Mouse (Mus musculus) brown adipose tissue, adult 24 weeks (tissue): ENCODE results near the gene Kdm2a. TPM values are rescaled to one million over a fixed set of nuclear protein-coding genes. Genes with fewer than 3 reads are reported as not detected.
"Not testable (repeated sequence)": the region's sequence is repeated elsewhere in the genome, so short reads cannot be mapped to it uniquely, and the experiment has no call there.

Source experiments
- H3K27ac ChIP-seq: fragments of 200-500 bp; replicated peaks from 2 replicates; pipeline ENCODE4 v1.5.1; 2012; ENCODE audit warnings: low read depth, mild to moderate bottlenecking, low read length
- H3K4me1 ChIP-seq: fragments of 200-500 bp; 2 replicates; pipeline ENCODE4 v1.6.1; 2012; ENCODE audit warnings: low read length, mixed read lengths; ENCODE audit not compliant: control insufficient read depth, insufficient read depth, insufficient read length
- H3K4me3 ChIP-seq: fragments of 200-500 bp; 2 replicates; pipeline ENCODE4 v1.5.1; 2012; ENCODE audit warnings: low read depth, mild to moderate bottlenecking, low read length, moderate library complexity; ENCODE audit not compliant: insufficient read depth
- polyA plus RNA-seq: library from polyadenylated mRNA; stranded (reverse); fragments of >200 nt; gene quantifications from 2 replicates; pipeline ENCODE4 v1.2.4, GENCODE M21; 2012; ENCODE audit not compliant: missing spikeins, insufficient read depth, insufficient read length

The Kdm2a gene
- polyA plus RNA-seq, 1 experiment: 20.6 TPM

- H3K27ac ChIP-seq: no peak overlapping the region
- H3K4me1 ChIP-seq: 0 out of 2 replicates have a peak, but pooled peaks cover 2% of the 10 kb centered on the region
- no peak overlapping the region for H3K4me3 ChIP-seq
Observed at GRCm38 (mm10) chr19:4385026-4385425, 13.1 kb downstream of the Kdm2a start.

DNA sequence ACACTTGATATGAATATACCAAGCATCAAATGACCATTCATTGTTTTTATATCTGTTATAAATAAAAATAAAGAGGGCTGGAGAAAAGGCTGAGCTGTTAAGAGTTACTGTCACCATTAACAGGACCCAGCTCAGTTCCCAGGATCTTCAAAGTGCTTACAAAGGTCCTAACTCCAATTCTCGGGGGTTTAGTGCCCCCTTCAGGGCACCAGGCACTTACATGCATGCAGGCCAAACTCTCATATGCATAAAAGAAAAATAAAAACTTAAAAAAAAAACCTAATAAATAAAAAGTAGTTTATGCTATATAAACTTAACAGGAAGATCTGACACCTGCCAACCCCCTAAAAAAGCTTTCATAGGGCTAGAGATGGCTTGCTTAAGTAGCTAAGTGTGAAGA lies 13.8 kb downstream of the Kdm2a start:
- Histone ChIP-seq H3K4me1 (0 out of 2 replicates have a peak, but pooled peaks cover 2% of the 10 kb centered on the region), H3K27ac (no peak overlapping the region), H3K4me3 (no peak overlapping the region)

DNA sequence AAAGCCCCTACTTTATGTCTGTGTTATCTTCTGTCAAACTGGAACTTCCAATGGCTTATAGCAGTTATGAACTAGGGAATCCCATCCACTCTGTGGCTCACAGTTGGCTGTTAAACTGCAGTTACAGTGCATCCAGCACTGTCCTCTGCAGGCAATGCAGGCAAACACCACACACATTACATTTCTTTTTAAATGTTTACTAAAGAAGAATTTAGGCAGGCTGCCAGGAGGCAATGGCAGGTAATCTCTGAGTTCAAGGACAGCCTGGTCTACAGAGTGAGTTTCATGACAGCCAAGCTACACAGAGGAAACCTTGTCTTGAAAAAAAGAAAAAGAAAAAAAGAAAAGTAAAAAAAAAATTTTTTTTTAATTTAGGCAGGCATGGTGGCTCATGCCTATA lies 14.8 kb downstream of the Kdm2a start:
- Histone ChIP-seq H3K4me1 (0 out of 2 replicates have a peak, but pooled peaks cover 2% of the 10 kb centered on the region), H3K27ac (no peak overlapping the region), H3K4me3 (no peak overlapping the region)

DNA sequence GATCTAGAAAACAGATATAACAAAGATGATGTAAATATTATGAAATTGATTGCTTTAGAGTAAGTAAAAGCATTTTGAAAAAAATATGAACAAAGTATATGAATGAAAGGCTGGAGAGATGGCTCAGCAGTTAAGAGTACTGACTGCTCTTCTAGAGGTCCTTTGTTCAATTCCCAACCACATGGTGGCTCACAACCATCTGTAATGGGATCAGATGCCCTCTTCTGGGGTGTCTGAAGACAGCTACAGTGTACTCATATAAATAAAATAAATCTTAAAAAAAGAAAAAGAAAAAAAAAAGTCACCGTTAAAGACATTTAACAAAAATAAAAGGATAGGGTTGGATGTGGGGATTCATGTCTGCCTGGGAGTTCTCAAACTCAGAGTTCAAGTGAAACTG lies 15.8 kb downstream of the Kdm2a start:
- not testable (repeated sequence) for H3K27ac ChIP-seq, H3K4me3 ChIP-seq, H3K4me1 ChIP-seq

DNA sequence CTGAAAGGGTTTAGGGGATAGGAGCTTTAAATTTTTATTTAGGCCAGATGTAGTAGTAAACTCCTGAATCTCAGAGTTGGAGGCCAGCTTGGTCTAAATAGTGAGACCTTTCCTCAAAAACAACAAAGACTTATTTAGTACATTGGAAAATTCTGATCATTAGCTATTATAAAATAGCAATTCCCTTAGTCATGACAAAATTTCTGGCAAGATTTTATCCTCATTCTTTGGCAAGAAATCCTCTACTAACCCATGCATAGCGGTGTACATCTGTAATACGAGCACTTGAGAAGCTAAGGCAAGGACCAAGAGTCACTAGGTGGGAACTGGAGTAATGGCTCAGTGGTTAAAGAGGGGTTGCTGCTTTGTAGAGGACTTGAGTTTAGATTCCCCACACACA lies 27.4 kb downstream of the Kdm2a start:
- H3K4me3 ChIP-seq: no peak overlapping the region
- H3K27ac ChIP-seq: peak overlapping the region; percentile 66
- H3K4me1 ChIP-seq: no peaks in the 10 kb centered on the region; the same call in 1 of the 2 replicates

GRCm38 (mm10) chr19:4370254-4370653 lies 27.8 kb downstream of the Kdm2a start:
- no peak overlapping the region for H3K4me3 ChIP-seq
- H3K4me1 ChIP-seq: no peaks in the 10 kb centered on the region; the same call in 1 of the 2 replicates
- peak overlapping the region; percentile 18; the same call in 1 of the 2 replicates for H3K27ac ChIP-seq

- Histone ChIP-seq H3K27ac (no peak overlapping the region), H3K4me3 (no peak overlapping the region), H3K4me1 (no peaks in the 10 kb centered on the region)
Observed at GRCm38 (mm10) chr19:4349455-4349854, 48.6 kb downstream of the Kdm2a start.

DNA sequence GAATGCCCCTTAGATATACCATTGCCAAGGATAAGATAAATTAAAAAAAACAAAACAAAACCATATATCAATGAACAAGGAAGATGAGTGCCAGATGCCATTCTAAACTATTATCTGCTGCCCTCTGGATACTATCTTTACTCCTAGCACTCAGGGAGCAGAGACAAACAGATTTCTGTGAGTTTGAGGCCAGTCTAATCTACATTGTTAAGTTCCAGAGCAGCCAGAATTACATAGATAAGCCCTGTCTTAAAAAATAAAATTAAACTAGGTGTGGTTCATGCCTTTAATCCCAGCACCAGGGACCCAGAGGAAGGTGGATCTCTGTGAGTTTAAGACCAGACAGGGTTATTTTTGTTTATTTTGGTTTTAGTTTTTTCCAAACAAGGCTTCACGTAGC lies 51.6 kb downstream of the Kdm2a start:
- no peak overlapping the region for H3K4me3 ChIP-seq
- no peaks in the 10 kb centered on the region for H3K4me1 ChIP-seq

GRCm38 (mm10) chr19:4338162-4338561 lies 59.9 kb downstream of the Kdm2a start:
- no peak overlapping the region for H3K4me3 ChIP-seq
- H3K27ac ChIP-seq: no peak overlapping the region
- H3K4me1 ChIP-seq: no peaks in the 10 kb centered on the region

More for the DNA sequence above, 51.6 kb downstream of the Kdm2a start:
- H3K27ac ChIP-seq: no peak overlapping the region

DNA sequence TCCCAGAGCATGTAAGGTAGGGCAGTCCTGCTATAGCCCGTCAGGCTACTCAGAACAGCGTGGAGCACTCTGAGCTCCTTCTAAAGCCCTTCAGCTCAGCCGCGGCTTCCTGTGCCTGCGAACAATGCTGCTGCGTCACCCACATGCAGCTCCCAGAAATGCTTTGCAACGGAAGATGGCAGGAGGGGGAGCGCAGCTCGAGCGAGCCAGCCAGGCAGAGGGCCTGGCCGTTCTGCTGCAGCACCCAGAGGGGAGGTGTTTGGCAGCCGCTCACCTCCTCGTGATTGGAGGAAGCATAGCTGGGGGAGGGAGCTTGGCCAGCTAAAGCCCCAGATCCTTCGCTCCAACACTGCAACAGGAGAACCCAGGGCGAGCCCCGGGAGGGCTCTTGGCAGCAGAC lies 64.3 kb downstream of the Kdm2a start:
- Histone ChIP-seq H3K4me1 (0 out of 2 replicates have a peak, but pooled peaks cover 7% of the 10 kb centered on the region), H3K4me3 (peak overlapping the region; percentile 69), H3K27ac (peak overlapping the region; percentile 91)

GRCm38 (mm10) chr19:4333100-4333775 lies 64.8 kb downstream of the Kdm2a start:
- peak overlapping the region; percentile 69 for H3K4me3 ChIP-seq
- H3K4me1 ChIP-seq: 0 out of 2 replicates have a peak, but pooled peaks cover 7% of the 10 kb centered on the region
- H3K27ac ChIP-seq: peak overlapping the region; percentile 91

GRCm38 (mm10) chr19:4332653-4333052 lies 65.4 kb downstream of the Kdm2a start:
- peak overlapping the region; percentile 91 for H3K27ac ChIP-seq
- H3K4me3 ChIP-seq: peak overlapping the region; percentile 69
- 0 out of 2 replicates have a peak, but pooled peaks cover 7% of the 10 kb centered on the region for H3K4me1 ChIP-seq

- Histone ChIP-seq H3K4me3 (no peak overlapping the region), H3K27ac (no peak overlapping the region), H3K4me1 (0 out of 2 replicates have a peak, but pooled peaks cover 7% of the 10 kb centered on the region)
Observed at GRCm38 (mm10) chr19:4331273-4331672, 66.8 kb downstream of the Kdm2a start.

- 0 out of 2 replicates have a peak, but pooled peaks cover 7% of the 10 kb centered on the region for H3K4me1 ChIP-seq
- H3K27ac ChIP-seq: no peak overlapping the region
- no peak overlapping the region for H3K4me3 ChIP-seq
Observed at GRCm38 (mm10) chr19:4330603-4331002, 67.5 kb downstream of the Kdm2a start.

GRCm38 (mm10) chr19:4328737-4329304 lies 69.3 kb downstream of the Kdm2a start:
- 0 out of 2 replicates have a peak, but pooled peaks cover 7% of the 10 kb centered on the region for H3K4me1 ChIP-seq
- H3K27ac ChIP-seq: no peak overlapping the region
- no peak overlapping the region for H3K4me3 ChIP-seq

- Histone ChIP-seq H3K4me3 (no peak overlapping the region), H3K27ac (no peak overlapping the region), H3K4me1 (0 out of 2 replicates have a peak, but pooled peaks cover 5% of the 10 kb centered on the region)
Observed at GRCm38 (mm10) chr19:4326881-4327280, 71.2 kb downstream of the Kdm2a start.
